Comparison of ENCODE assay signal across 1 mouse cellular context in genomic region chr8:94433981-94434466, GRCm38 (mm10).
TF ChIP-seq lines count a peak whose summit lies in the region.

Nlrc5 (plus strand) TSS chr8:94434356.

TF ChIP-seq in CH12.LX, 34 proteins besides CTCF, POLR2A, EP300 and RAD21 (continued from another document):
- TF ChIP-seq E2F4 (IDR thresholded peaks at IDR 0.05; ENCODE audit: insufficient replicate concordance, low read depth, low read length) (no peak), ZNF384 (IDR thresholded peaks at IDR 0.05; ENCODE audit: low read depth, low read length) (no peak), POLR2AphosphoS2 (IDR thresholded peaks at IDR 0.05; ENCODE audit: low read depth, low read length) (no peak), MAZ (IDR thresholded peaks at IDR 0.05; ENCODE audit: low read depth, low read length) (peak; percentile 44; the same call in 1 of the 2 replicates)
